Mouse (Mus musculus) forebrain, postnatal 0 days (tissue): ENCODE measurements around the gene P3h2. TPM values are rescaled to one million over a fixed set of nuclear protein-coding genes. Genes with fewer than 3 reads are reported as not detected.

Experiments
- ATAC-seq: fragments of 200-750 bp; cut with Nextera tagmentation; 2 replicates; pipeline ENCODE4 v1.8.0; 2017; ENCODE audit warnings: mild to moderate bottlenecking, moderate library complexity
- DNase-seq: peaks from one replicate; pipeline ENCODE4 v3.0.0-alpha.2; 2015
- H3K27ac ChIP-seq: fragments of 300-500 bp; sonication (generic); 2 replicates; pipeline ENCODE4 v1.5.1; 2014; ENCODE audit warnings: low read depth, mild to moderate bottlenecking, antibody characterized with exemption, low read length, moderate library complexity, mixed read lengths
- H3K27me3 ChIP-seq: fragments of 300-500 bp; sonication (generic); 2 replicates; pipeline ENCODE4 v1.6.1; 2014; ENCODE audit warnings: mild to moderate bottlenecking, low read length, mixed read lengths; ENCODE audit not compliant: insufficient read depth
- H3K36me3 ChIP-seq: fragments of 300-500 bp; sonication (generic); 2 replicates; pipeline ENCODE4 v1.6.1; 2014; ENCODE audit warnings: mild to moderate bottlenecking, moderate library complexity; ENCODE audit not compliant: insufficient read depth
- H3K4me1 ChIP-seq: fragments of 300-500 bp; sonication (generic); 2 replicates; pipeline ENCODE4 v1.6.1; 2014; ENCODE audit warnings: antibody characterized with exemption; ENCODE audit not compliant: insufficient read depth
- H3K4me2 ChIP-seq: fragments of 300-500 bp; sonication (generic); 2 replicates; pipeline ENCODE4 v1.6.1; 2014; ENCODE audit warnings: low read depth, mild to moderate bottlenecking, moderate library complexity
- H3K4me3 ChIP-seq: fragments of 300-500 bp; sonication (generic); 2 replicates; pipeline ENCODE4 v1.5.1; 2014; ENCODE audit warnings: low read depth, low read length, mixed read lengths
- H3K9ac ChIP-seq: fragments of 300-500 bp; sonication (generic); 2 replicates; pipeline ENCODE4 v1.6.1; 2014; ENCODE audit warnings: mild to moderate bottlenecking
- H3K9me3 ChIP-seq: fragments of 300-500 bp; sonication (generic); 2 replicates; pipeline ENCODE4 v1.6.1; 2016; ENCODE audit warnings: low read length
- CTCF ChIP-seq: sonication (generic); IDR thresholded peaks from 2 replicates; pipeline ENCODE4 v1.5.1; 2016; ENCODE audit warnings: antibody characterized with exemption, control low read depth, low read depth
- WGBS: fragments of 180-500 bp; shearing (Covaris S2); extraction: QIAGEN DNeasy Blood & Tissue Kit; methylation state at CpG from one replicate; pipeline ENCODE4 v1.1.7; 2014; 5-methylcytosine and 5-hydroxymethylcytosine counted together
- polyA plus RNA-seq: library from polyadenylated mRNA; unstranded; fragments of >200 nt; fragmentation: Nextera tagmentation; extraction: Ambion mirVana; gene quantifications from 2 replicates; pipeline ENCODE4 v1.2.1, GENCODE M21; 2015
- total RNA-seq: library from RNA; depleted of rRNA; stranded (reverse); fragments of >200 nt; gene quantifications from 2 replicates; pipeline ENCODE4 v1.2.3, GENCODE M21; 2014

Gene P3h2
- total and polyA plus RNA-seq, 2 experiments from 2014 or later = 0.35 to 1.4 TPM

DNA sequence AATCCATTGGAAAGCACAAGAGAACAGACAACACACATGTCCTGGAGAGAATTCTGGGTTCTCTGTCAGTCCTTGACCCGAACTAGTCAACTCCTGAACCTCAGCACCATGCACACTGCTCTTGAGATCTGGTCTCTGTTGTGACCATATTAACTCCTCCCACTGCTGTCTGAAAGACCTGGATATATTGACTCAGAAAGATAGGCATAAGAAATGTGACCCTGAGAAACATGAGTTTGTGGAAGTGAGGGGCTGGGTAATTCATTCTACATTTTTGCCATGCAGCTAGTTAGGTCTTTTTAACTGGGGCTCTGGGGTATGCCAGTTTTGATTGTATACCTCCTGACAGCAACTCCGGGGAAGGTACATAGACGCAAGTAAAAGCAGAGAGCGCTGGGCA is 1.3 kb downstream of the P3h2 start:
- WGBS = 43% methylated on average over 4 of the region's 4 CpGs
- no peak overlapping the region for H3K27ac ChIP-seq
- H3K4me1 ChIP-seq = 0 out of 2 replicates have a peak, but pooled peaks cover 4% of the 10 kb centered on the region
- H3K9me3 ChIP-seq = no peaks in the 10 kb centered on the region
- no peak overlapping the region for H3K9ac ChIP-seq
- no peaks in the 10 kb centered on the region for H3K27me3 ChIP-seq
- DNase-seq = no peak
- no peak overlapping the region for H3K4me2 ChIP-seq
- no peak for TF ChIP-seq CTCF
- no peaks in the 10 kb centered on the region for H3K36me3 ChIP-seq
- no peak overlapping the region for H3K4me3 ChIP-seq
- no peak for ATAC-seq

DNA sequence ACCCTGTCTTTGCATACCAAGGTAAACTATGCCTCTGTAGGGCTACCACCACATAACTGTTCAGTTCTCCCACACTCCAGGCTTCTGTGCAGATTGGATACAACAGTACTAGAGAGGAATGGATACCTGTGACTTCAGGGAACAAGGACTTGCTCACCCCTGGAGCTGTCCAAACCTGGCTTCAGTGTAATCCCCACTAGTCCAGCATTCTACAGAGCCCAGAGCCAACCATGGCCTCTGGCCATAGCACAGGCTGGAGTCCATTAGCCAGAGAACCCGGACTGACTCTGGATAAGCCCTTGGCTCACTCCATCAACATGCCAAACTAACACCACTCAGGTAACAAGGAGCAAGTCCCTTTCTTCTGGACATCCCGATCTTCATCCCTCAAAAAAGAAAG is 2.7 kb downstream of the P3h2 start:
- H3K4me1 ChIP-seq = 0 out of 2 replicates have a peak, but pooled peaks cover 4% of the 10 kb centered on the region
- no peaks in the 10 kb centered on the region for H3K9me3 ChIP-seq
- H3K4me3 ChIP-seq = no peak overlapping the region
- no peak overlapping the region for H3K27ac ChIP-seq
- TF ChIP-seq CTCF = no peak
- ATAC-seq (no peak), DNase-seq (no peak)
- no peaks in the 10 kb centered on the region for H3K36me3 ChIP-seq
- H3K9ac ChIP-seq = no peak overlapping the region
- no peaks in the 10 kb centered on the region for H3K27me3 ChIP-seq
- H3K4me2 ChIP-seq = no peak overlapping the region
- 94% methylated on average over 2 of the region's 2 CpGs for WGBS

DNA sequence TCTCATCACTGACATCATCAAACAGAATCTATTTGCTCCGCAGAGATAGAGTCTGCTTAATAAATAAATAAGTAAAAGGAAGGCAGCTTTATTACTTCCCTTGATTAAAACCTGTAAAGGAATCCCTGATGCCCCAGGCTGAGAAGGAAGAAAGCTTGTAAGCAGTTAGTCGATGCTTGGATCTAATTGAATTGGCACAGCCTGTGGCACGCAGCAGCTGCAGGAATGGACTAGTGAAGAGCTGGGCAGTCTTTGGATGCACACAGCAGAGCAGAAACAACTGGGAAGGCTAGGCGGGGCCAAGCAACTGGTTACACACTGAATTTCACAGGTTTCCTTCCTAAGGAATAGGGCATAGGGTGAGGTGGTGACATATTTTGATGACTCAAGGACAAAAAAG is 5.4 kb downstream of the P3h2 start:
- DNase-seq (no peak), ATAC-seq (no peak)
- H3K4me2 ChIP-seq = no peak overlapping the region
- WGBS = 37% methylated on average over 4 of the region's 4 CpGs
- H3K4me1 ChIP-seq = 0 out of 2 replicates have a peak, but pooled peaks cover 4% of the 10 kb centered on the region
- no peak for TF ChIP-seq CTCF
- H3K27ac ChIP-seq = no peak overlapping the region
- no peak overlapping the region for H3K4me3 ChIP-seq
- H3K27me3 ChIP-seq = no peaks in the 10 kb centered on the region
- H3K36me3 ChIP-seq = no peaks in the 10 kb centered on the region
- no peaks in the 10 kb centered on the region for H3K9me3 ChIP-seq
- no peak overlapping the region for H3K9ac ChIP-seq

DNA sequence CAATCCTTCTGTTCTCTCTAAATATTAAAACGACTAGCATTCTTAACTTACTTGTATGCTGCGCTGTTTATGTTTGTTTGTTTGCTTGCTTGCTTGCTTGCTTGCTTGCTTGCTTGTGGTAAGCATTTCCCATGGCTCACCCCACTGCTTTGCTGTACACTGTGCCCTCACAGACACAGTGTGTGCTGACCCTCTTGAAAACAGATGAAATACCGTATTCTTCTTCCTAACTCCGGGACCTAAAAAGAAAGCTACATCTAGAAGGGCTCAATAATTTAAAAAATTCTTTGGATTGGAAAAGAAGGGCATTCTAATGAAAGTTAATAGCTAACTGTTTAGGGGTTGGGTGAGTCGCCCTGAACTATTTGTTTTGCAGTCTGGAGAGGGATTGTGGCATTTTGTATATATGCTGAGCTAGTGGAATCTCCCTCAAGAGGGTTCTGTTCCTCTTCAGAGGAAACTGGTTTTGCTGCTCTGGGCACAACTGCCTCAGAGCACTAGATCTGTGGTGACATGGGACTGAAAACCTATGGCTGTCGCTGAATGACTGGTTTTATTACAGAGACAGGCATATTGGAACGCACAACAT is 9.8 kb downstream of the P3h2 start:
- Histone ChIP-seq H3K4me1 (no peaks in the 10 kb centered on the region), H3K27ac (no peak overlapping the region), H3K4me2 (no peak overlapping the region), H3K9me3 (no peaks in the 10 kb centered on the region), H3K27me3 (no peaks in the 10 kb centered on the region), H3K9ac (no peak overlapping the region), H3K4me3 (no peak overlapping the region), H3K36me3 (no peaks in the 10 kb centered on the region)
- DNase-seq = no peak
- ATAC-seq = no peak
- WGBS = 79% methylated on average over 7 of the region's 7 CpGs
- no peak for TF ChIP-seq CTCF

DNA sequence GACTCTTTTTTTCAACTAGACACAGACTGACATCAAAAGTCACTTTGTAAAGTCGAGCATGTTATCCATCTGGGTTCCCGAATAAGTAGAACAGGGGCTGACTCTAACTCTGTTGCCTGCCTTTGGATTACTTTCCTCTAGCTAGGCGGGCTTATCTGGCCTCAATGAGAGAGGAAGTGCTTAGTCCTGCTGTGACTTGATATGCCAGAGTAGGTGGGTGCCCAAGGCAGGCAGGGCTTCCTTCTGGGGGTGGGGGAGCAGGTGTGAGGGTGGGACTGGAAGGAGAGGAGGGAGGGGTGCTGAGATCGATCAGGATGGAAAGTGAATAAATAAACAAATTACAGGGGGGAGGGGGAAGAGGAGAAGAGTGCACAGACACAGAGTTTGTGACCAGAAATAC is 11.7 kb downstream of the P3h2 start:
- ATAC-seq = no peak

DNA sequence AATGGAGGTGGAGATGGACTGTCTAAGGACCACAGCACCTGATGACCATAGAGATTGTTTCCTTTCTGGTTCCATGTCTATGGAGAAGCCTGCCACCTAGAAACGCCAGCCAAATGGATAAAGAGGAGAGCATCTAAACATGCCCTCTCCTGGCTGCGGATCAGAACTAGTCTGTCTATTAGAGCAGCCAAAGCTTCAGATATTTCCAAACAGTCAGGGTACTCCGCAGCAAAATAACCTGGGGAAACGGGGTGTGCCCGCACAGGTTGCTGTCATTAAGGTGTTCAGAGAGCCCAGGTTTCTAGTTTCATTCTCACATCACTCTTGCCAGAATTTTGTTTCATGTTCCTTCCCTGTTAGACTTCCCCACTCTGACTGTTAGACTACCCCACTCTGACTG is 16.6 kb downstream of the P3h2 start:
- H3K4me2 ChIP-seq = no peak overlapping the region
- H3K27ac ChIP-seq = no peak overlapping the region
- no peaks in the 10 kb centered on the region for H3K27me3 ChIP-seq
- no peak overlapping the region for H3K9ac ChIP-seq
- ATAC-seq (no peak), DNase-seq (no peak)
- TF ChIP-seq CTCF = no peak
- WGBS = 93% methylated on average over 5 of the region's 5 CpGs
- H3K9me3 ChIP-seq = no peaks in the 10 kb centered on the region
- no peaks in the 10 kb centered on the region for H3K36me3 ChIP-seq
- no peaks in the 10 kb centered on the region for H3K4me1 ChIP-seq
- no peak overlapping the region for H3K4me3 ChIP-seq

More for the DNA sequence above, 11.7 kb downstream of the P3h2 start:
- Histone ChIP-seq H3K4me2 (no peak overlapping the region), H3K9me3 (no peaks in the 10 kb centered on the region), H3K4me3 (no peak overlapping the region), H3K4me1 (no peaks in the 10 kb centered on the region), H3K27me3 (no peaks in the 10 kb centered on the region), H3K36me3 (no peaks in the 10 kb centered on the region), H3K27ac (no peak overlapping the region), H3K9ac (no peak overlapping the region)
- no peak for TF ChIP-seq CTCF
- WGBS = 76% methylated on average over 4 of the region's 4 CpGs
- DNase-seq = no peak

DNA sequence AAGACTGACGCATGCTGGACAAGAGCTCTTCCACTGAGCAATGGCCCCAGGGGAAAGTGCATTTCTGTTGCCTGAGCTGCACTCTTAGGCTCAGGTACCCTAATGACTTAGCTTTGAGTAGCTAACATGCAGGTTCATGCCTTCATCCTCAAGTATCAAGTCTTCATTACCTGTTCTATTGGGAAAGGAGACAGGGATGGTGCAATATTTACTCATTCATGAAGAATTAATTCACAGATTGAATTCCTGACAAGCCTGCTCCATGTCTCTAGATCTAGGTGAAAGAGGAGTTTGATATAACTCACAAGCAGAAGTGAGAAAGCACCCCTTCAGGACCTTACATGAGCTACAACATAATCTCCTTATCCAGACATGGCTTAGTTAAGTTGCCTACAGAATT is 17.3 kb downstream of the P3h2 start:
- Histone ChIP-seq H3K4me3 (no peak overlapping the region), H3K4me2 (no peak overlapping the region), H3K36me3 (no peaks in the 10 kb centered on the region), H3K27me3 (no peaks in the 10 kb centered on the region), H3K9me3 (no peaks in the 10 kb centered on the region), H3K27ac (no peak overlapping the region), H3K9ac (no peak overlapping the region), H3K4me1 (no peaks in the 10 kb centered on the region)
- no peak for TF ChIP-seq CTCF
- ATAC-seq (no peak), DNase-seq (no peak)
- 92% methylated on average over 1 of the region's 1 CpGs for WGBS
